Comparison of ENCODE assay signal across 8 mouse cellular contexts in genomic region chr7:35234361-35235245, GRCm38 (mm10). TPM values are rescaled to one million over a fixed set of nuclear protein-coding genes. Genes with fewer than 3 reads are reported as not detected.
DNase-seq lines count a peak whose midpoint lies in the region; ATAC-seq and TF ChIP-seq lines count a peak whose summit lies in the region.

No protein-coding gene starts in this region.

- CTCF ChIA-PET in Patski (lab: Charles Lee), result no interaction called here

- DNase-seq in Patski (ENCODE audit: low read depth, low spot score), result peak; percentile 91
- DNase-seq in cerebellum, postnatal 14 days, result peak; percentile 99 to 100
- DNase-seq in frontal cortex, postnatal 14 days (ENCODE audit: low spot score in 2 of 2), result peak; percentile 97 to 100
- peak; percentile 99 to 100 for DNase-seq in layer of hippocampus, postnatal 25 days (ENCODE audit: extremely low spot score in 1 of 2, low spot score in 1 of 2)
- peak; percentile 98 for DNase-seq in lung, postnatal 25 days (ENCODE audit: low spot score)
- peak; percentile 100 for DNase-seq in retina, embryonic 14.5 days (ENCODE audit: low spot score)
- DNase-seq in thymus, postnatal 4 days, result peak; percentile 96

- under 1% methylated on average over 45 of the region's 45 CpGs for WGBS in hindbrain, embryonic 13.5 days

- no peak for TF ChIP-seq CTCF in Patski (IDR thresholded peaks at IDR 0.05)

- H3K4me1 ChIP-seq in hindbrain, embryonic 13.5 days (replicated peaks), result peaks cover 15% of the 10 kb centered on the region

- no peaks in the 10 kb centered on the region for H3K27me3 ChIP-seq in Patski
- H3K27me3 ChIP-seq in hindbrain, embryonic 13.5 days, result no peaks in the 10 kb centered on the region

- in situ Hi-C loops in Patski (cut with MboI; ENCODE audit: low pct_unique_long_range_greater_than_20kb), result no loop called here

- ATAC-seq in Patski, result peak; percentile 86
- peak; percentile 92 for ATAC-seq in hindbrain, embryonic 13.5 days (ENCODE audit: low FRiP score)

- no peaks in the 10 kb centered on the region; the same call in 1 of the 2 replicates for H3K9me3 ChIP-seq in hindbrain, embryonic 13.5 days

- H3K36me3 ChIP-seq in hindbrain, embryonic 13.5 days, result no peaks in the 10 kb centered on the region

- H3K4me3 ChIP-seq in hindbrain, embryonic 13.5 days, result peak overlapping the region; percentile 58

- H3K4me2 ChIP-seq in hindbrain, embryonic 13.5 days, result peak overlapping the region; percentile 52

- POLR2A ChIA-PET in Patski (lab: Charles Lee), result no interaction called here

- H3K27ac ChIP-seq in hindbrain, embryonic 13.5 days, result peak overlapping the region; percentile 95

- peak overlapping the region; percentile 74 for H3K9ac ChIP-seq in hindbrain, embryonic 13.5 days

RNA-seq across cellular contexts. Expression of gene Lrp3, which starts 19.3 kb away (rescaled TPM):
- 5.1 TPM for polyA plus RNA-seq in Patski (2021)
- polyA plus RNA-seq in hindbrain, embryonic 13.5 days (2015; fragmentation: Nextera tagmentation; extraction: Ambion mirVana), result 26.0 and 27.2 TPM in 2 replicates
- total RNA-seq in layer of hippocampus, postnatal 25 days (2021), result 10 to 100 TPM; 69.7 to 76.6 TPM

RNA-seq across cellular contexts. Expression of gene Slc7a10, which starts 48.4 kb away (rescaled TPM):
- polyA plus RNA-seq in Patski (2021), result not detected
- 8.5 and 9.2 TPM in 2 replicates for polyA plus RNA-seq in hindbrain, embryonic 13.5 days (2015; fragmentation: Nextera tagmentation; extraction: Ambion mirVana)
- 10 to 100 TPM; 49.4 to 52.3 TPM for total RNA-seq in layer of hippocampus, postnatal 25 days (2021)

Comparison
In these comparisons a context has a peak if more than half of its experiments do, and no peak if none do; other contexts are left out.
1. Peak in every context shown above with its lines: DNase-seq, ATAC-seq, H3K4me3 ChIP-seq and H3K27ac ChIP-seq.